10 mouse cellular contexts compared by ENCODE assay signal in the genomic region with DNA sequence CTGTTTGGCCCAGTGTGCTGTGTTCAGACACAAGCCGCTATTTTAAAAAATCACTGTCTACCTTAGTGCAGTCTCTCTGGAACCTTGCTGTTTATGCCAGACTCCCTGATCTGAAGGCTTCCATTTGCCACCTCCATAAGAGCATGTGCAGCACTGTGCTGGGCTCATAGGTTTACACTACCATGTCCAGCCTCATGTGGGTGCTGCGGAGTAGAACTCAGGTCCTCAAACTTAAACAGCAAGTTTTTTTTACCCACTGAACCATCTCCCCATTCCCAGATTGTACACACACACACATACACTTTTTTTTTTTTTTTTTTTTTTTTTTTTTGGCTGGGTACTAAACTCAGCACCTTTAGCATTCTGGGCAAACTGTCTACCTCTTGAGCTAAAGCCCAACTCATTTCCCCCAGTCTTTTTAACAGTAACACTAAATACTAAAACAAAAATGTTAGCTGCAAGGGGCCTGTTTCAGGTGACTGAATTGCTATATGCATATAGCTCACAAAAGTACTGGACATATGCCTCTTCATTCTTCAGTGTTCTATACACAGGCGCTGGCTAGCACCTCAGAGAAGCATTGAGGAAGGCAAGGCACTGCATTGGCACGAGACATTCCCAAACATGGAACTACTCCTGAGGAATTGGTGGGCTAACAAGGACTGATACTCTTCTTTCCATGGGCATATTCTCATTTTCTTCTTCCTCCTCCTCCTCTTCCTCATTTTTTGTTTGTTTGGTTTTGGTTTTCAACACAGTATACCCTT. TPM values are rescaled to one million over a fixed set of nuclear protein-coding genes. Genes with fewer than 3 reads are reported as not detected.
DNase-seq lines count a peak whose midpoint lies in the region; ATAC-seq and TF ChIP-seq lines count a peak whose summit lies in the region.
"Had no signal": no experiment of that assay in that cellular context is flagged by ENCODE, and none has a peak within 500 bp of the region (broad histone marks: within the 10 kb centered on the region; RNA-seq: fewer than 3 reads in every experiment).

No protein-coding gene starts in this region.

- H3K4me2 ChIP-seq in midbrain, embryonic 11.5 days: no peak overlapping the region
- no peak overlapping the region for H3K4me2 ChIP-seq in midbrain, embryonic 16.5 days (ENCODE audit: low read length)

- H3K27ac ChIP-seq in midbrain, embryonic 11.5 days (ENCODE audit: low read depth, low read length): no peak overlapping the region
- H3K27ac ChIP-seq in midbrain, embryonic 16.5 days (ENCODE audit: low read length): no peak overlapping the region
- no peak overlapping the region for H3K27ac ChIP-seq in thymus, adult 2 months (ENCODE audit: control insufficient read depth, insufficient read depth, low read length)
- H3K27ac ChIP-seq: limb, embryonic 15.5 days; stomach, embryonic 15.5 days had no signal

- no peak overlapping the region for H3K9ac ChIP-seq in midbrain, embryonic 11.5 days (ENCODE audit: low read length)
- no peak overlapping the region for H3K9ac ChIP-seq in midbrain, embryonic 16.5 days (ENCODE audit: low read depth, low read length)
- H3K9ac ChIP-seq: limb, embryonic 15.5 days; stomach, embryonic 15.5 days had no signal

- DNase-seq in midbrain, embryonic 11.5 days (ENCODE audit: low spot score, missing footprints): peak; percentile 84
- DNase-seq in NIH3T3 (ENCODE audit: low read depth): peak; percentile 54
- DNase-seq in natural killer cell, adult 2 months (ENCODE audit: low spot score in 2 of 2): no peak
- no peak for DNase-seq in thymus, adult 2 months
- no peak for DNase-seq in frontal cortex, postnatal 14 days (ENCODE audit: low spot score in 2 of 2)

- H3K36me3 ChIP-seq in midbrain, embryonic 11.5 days (ENCODE audit: control insufficient read depth, insufficient read depth, low read length): no peaks in the 10 kb centered on the region
- no peaks in the 10 kb centered on the region for H3K36me3 ChIP-seq in midbrain, embryonic 16.5 days (ENCODE audit: control insufficient read depth, insufficient read depth, low read length)
- H3K36me3 ChIP-seq in thymus, adult 2 months (ENCODE audit: control insufficient read depth, insufficient read depth, low read length): no peaks in the 10 kb centered on the region
- H3K36me3 ChIP-seq: limb, embryonic 15.5 days; stomach, embryonic 15.5 days had no signal

- no peaks in the 10 kb centered on the region for H3K27me3 ChIP-seq in midbrain, embryonic 11.5 days (ENCODE audit: control insufficient read depth, insufficient read depth, low read length)
- H3K27me3 ChIP-seq in midbrain, embryonic 16.5 days (ENCODE audit: control insufficient read depth, insufficient read depth, low read depth, low read length): peaks cover 4% of the 10 kb centered on the region; the same call in 1 of the 2 replicates
- H3K27me3 ChIP-seq in thymus, adult 2 months (ENCODE audit: control insufficient read depth, insufficient read depth, low read length): no peaks in the 10 kb centered on the region; the same call in 1 of the 2 replicates

- TF ChIP-seq CTCF in thymus, adult 2 months (IDR thresholded peaks at IDR 0.05; ENCODE audit: borderline replicate concordance, control insufficient read depth, extremely low read depth, insufficient read depth, low read length, poor library complexity): no peak

- no peak overlapping the region for H3K4me3 ChIP-seq in midbrain, embryonic 11.5 days (ENCODE audit: low read depth, low read length)
- no peak overlapping the region for H3K4me3 ChIP-seq in midbrain, embryonic 16.5 days (ENCODE audit: low read depth, low read length)
- H3K4me3 ChIP-seq in thymus, adult 2 months (ENCODE audit: control insufficient read depth, insufficient read depth, low read length): no peak overlapping the region

- 75% methylated on average over 4 of the region's 4 CpGs for WGBS in midbrain, embryonic 11.5 days
- 73% methylated on average over 4 of the region's 4 CpGs for WGBS in midbrain, embryonic 16.5 days
- WGBS in thymus, adult 2 months: 91% methylated on average over 4 of the region's 4 CpGs

- no peak for TF ChIP-seq POLR2A in thymus, adult 2 months (IDR thresholded peaks at IDR 0.05; ENCODE audit: control insufficient read depth, extremely low read depth, insufficient read depth, low read length, poor library complexity)

- no peaks in the 10 kb centered on the region for H3K4me1 ChIP-seq in midbrain, embryonic 11.5 days (ENCODE audit: control insufficient read depth, insufficient read depth, low read length)
- H3K4me1 ChIP-seq in midbrain, embryonic 16.5 days (ENCODE audit: control insufficient read depth, insufficient read depth, low read length): peaks cover 7% of the 10 kb centered on the region
- no peaks in the 10 kb centered on the region for H3K4me1 ChIP-seq in thymus, adult 2 months (replicated peaks; ENCODE audit: control insufficient read depth, insufficient read depth, low read length)

- H3K9me3 ChIP-seq in midbrain, embryonic 11.5 days (ENCODE audit: control insufficient read depth, low read length): no peaks in the 10 kb centered on the region
- no peaks in the 10 kb centered on the region for H3K9me3 ChIP-seq in midbrain, embryonic 16.5 days (replicated peaks; ENCODE audit: control insufficient read depth, low read length, poor library complexity, severe bottlenecking)
- H3K9me3 ChIP-seq: limb, embryonic 15.5 days; stomach, embryonic 15.5 days had no signal

- no peak for ATAC-seq in midbrain, embryonic 11.5 days (ENCODE audit: low FRiP score)
- ATAC-seq in midbrain, embryonic 16.5 days: no peak
- ATAC-seq in inflammation-experienced regulatory T-cells, adult 6 months: peak; percentile 56
- ATAC-seq in monocyte, adult 5-6 weeks (replicated peaks; ENCODE audit: insufficient number of reproducible peaks, low FRiP score, low TSS enrichment, poor library complexity, severe bottlenecking): peak; percentile 54; the same call in 1 of the 2 replicates

RNA-seq across cellular contexts. Expression of a gene that starts 5.8 kb away (rescaled TPM):
- polyA plus RNA-seq in midbrain, embryonic 11.5 days (2014; fragmentation: Nextera tagmentation; extraction: Ambion mirVana): 0.15 TPM in 2 replicates
- polyA plus RNA-seq in midbrain, embryonic 16.5 days (2015; fragmentation: Nextera tagmentation; extraction: Ambion mirVana): 0.37 and 0.41 TPM in 2 replicates
- polyA plus RNA-seq in inflammation-experienced regulatory T-cells, adult 6 months (2017; shearing (Covaris generic)): under 1 TPM; 0.23 to 0.58 (median 0.24) TPM
- total RNA-seq in monocyte, adult 5-6 weeks (2017): 1.1 TPM in 1 of 3 replicates, not detected in the others
- not detected in 2 replicates for polyA plus RNA-seq in thymus, adult 2 months (2012; rRNA removed)
- polyA plus RNA-seq: limb, embryonic 15.5 days had no signal

RNA-seq across cellular contexts. Expression of a gene that starts 8.0 kb away (rescaled TPM):
- 37.5 and 38.7 TPM in 2 replicates for polyA plus RNA-seq in midbrain, embryonic 11.5 days (2014; fragmentation: Nextera tagmentation; extraction: Ambion mirVana)
- polyA plus RNA-seq in midbrain, embryonic 16.5 days (2015; fragmentation: Nextera tagmentation; extraction: Ambion mirVana): 29.6 and 31.4 TPM in 2 replicates
- 10 to 100 TPM; 34.9 to 43.8 (median 36.9) TPM for polyA plus RNA-seq in inflammation-experienced regulatory T-cells, adult 6 months (2017; shearing (Covaris generic))
- total RNA-seq in monocyte, adult 5-6 weeks (2017): 32.7 to 46.4 TPM (median 44.5 TPM) in 3 replicates
- polyA plus RNA-seq in thymus, adult 2 months (2012; rRNA removed): 11.6 and 14.0 TPM in 2 replicates

RNA-seq across cellular contexts. Expression of a gene that starts 46.1 kb away (rescaled TPM):
- 32.7 and 37.1 TPM in 2 replicates for polyA plus RNA-seq in midbrain, embryonic 11.5 days (2014; fragmentation: Nextera tagmentation; extraction: Ambion mirVana)
- 4.0 and 5.3 TPM in 2 replicates for polyA plus RNA-seq in midbrain, embryonic 16.5 days (2015; fragmentation: Nextera tagmentation; extraction: Ambion mirVana)
- polyA plus RNA-seq in inflammation-experienced regulatory T-cells, adult 6 months (2017; shearing (Covaris generic)): not detected
- not detected in 3 replicates for total RNA-seq in monocyte, adult 5-6 weeks (2017)
- 0.54 and 0.92 TPM in 2 replicates for polyA plus RNA-seq in thymus, adult 2 months (2012; rRNA removed)

RNA-seq across cellular contexts. Expression of a gene that starts 50.4 kb away (rescaled TPM):
- polyA plus RNA-seq in midbrain, embryonic 11.5 days (2014; fragmentation: Nextera tagmentation; extraction: Ambion mirVana): not detected in 2 replicates
- polyA plus RNA-seq in midbrain, embryonic 16.5 days (2015; fragmentation: Nextera tagmentation; extraction: Ambion mirVana): not detected in 2 replicates
- not detected for polyA plus RNA-seq in inflammation-experienced regulatory T-cells, adult 6 months (2017; shearing (Covaris generic))
- total RNA-seq in monocyte, adult 5-6 weeks (2017): not detected in 3 replicates
- polyA plus RNA-seq in thymus, adult 2 months (2012; rRNA removed): not detected in 2 replicates
- polyA plus RNA-seq: limb, embryonic 15.5 days; stomach, embryonic 15.5 days had no signal

RNA-seq across cellular contexts. Expression of a gene that starts 53.8 kb away (rescaled TPM):
- 1.6 and 1.9 TPM in 2 replicates for polyA plus RNA-seq in midbrain, embryonic 11.5 days (2014; fragmentation: Nextera tagmentation; extraction: Ambion mirVana)
- polyA plus RNA-seq in midbrain, embryonic 16.5 days (2015; fragmentation: Nextera tagmentation; extraction: Ambion mirVana): 1.7 and 1.9 TPM in 2 replicates
- polyA plus RNA-seq in inflammation-experienced regulatory T-cells, adult 6 months (2017; shearing (Covaris generic)): under 1 TPM in 2 of 3 experiments, not detected in 1; 0.42 to 0.44 TPM
- not detected in 3 replicates for total RNA-seq in monocyte, adult 5-6 weeks (2017)
- polyA plus RNA-seq in thymus, adult 2 months (2012; rRNA removed): 0.04 and 0.06 TPM in 2 replicates

Comparison
In these comparisons a context has a peak if more than half of its experiments do, and no peak if none do; other contexts are left out.
1. ATAC-seq: peak in inflammation-experienced regulatory T-cells, adult 6 months (single experiment) and monocyte, adult 5-6 weeks (single experiment); none in midbrain, embryonic 11.5 days (single experiment) and midbrain, embryonic 16.5 days (single experiment).
2. DNase-seq: peak in midbrain, embryonic 11.5 days (single experiment) and NIH3T3 (single experiment); none in natural killer cell, adult 2 months (0 of 2), thymus, adult 2 months (single experiment) and frontal cortex, postnatal 14 days (0 of 2).